Mouse (Mus musculus) hindbrain, embryonic 15.5 days (tissue): ENCODE measurements around the gene Frat2. TPM values are rescaled to one million over a fixed set of nuclear protein-coding genes. Genes with fewer than 3 reads are reported as not detected.

ENCODE experiments used
- polyA plus RNA-seq: library from polyadenylated mRNA; unstranded; fragments of >200 nt; fragmentation: Nextera tagmentation; extraction: Ambion mirVana; gene quantifications from 2 replicates; pipeline ENCODE4 v1.2.1, GENCODE M21; 2015

Frat2 gene
- polyA plus RNA-seq, 1 experiment from 2014 or later, result 8.1 TPM

Other genes starting within 250 kb of the Frat2 start
- 23.5 and 25.7 TPM in 2 replicates for gene Slit1, start 104.5 kb downstream of the Frat2 start, polyA plus RNA-seq
- gene Arhgap19, start 46.1 kb downstream of the Frat2 start, polyA plus RNA-seq, result 5.8 and 6.6 TPM in 2 replicates
- gene Frat1, start 18.2 kb downstream of the Frat2 start, polyA plus RNA-seq, result 19.1 and 21.1 TPM in 2 replicates
- gene Rrp12, start 48.0 kb upstream of the Frat2 start, polyA plus RNA-seq, result 17.6 and 19.4 TPM in 2 replicates
- 530 and 573 TPM in 2 replicates for gene Pgam1, start 63.8 kb upstream of the Frat2 start, polyA plus RNA-seq
- 52.3 and 59.8 TPM in 2 replicates for gene Exosc1, start 85.3 kb upstream of the Frat2 start, polyA plus RNA-seq
- gene Zdhhc16, start 85.3 kb upstream of the Frat2 start, polyA plus RNA-seq, result 85.9 and 86.6 TPM in 2 replicates
- gene Mms19, start 133.0 kb upstream of the Frat2 start, polyA plus RNA-seq, result 31.3 and 33.4 TPM in 2 replicates
- 13.0 and 15.0 TPM in 2 replicates for gene Ubtd1, start 133.6 kb upstream of the Frat2 start, polyA plus RNA-seq
- 1.0 and 1.3 TPM in 2 replicates for gene Ankrd2, start 187.9 kb upstream of the Frat2 start, polyA plus RNA-seq
- gene Hoga1, start 197.5 kb upstream of the Frat2 start, polyA plus RNA-seq, result 1.6 and 1.8 TPM in 2 replicates
- 0.12 and 0.14 TPM in 2 replicates for gene 4933411K16Rik, start 204.1 kb upstream of the Frat2 start, polyA plus RNA-seq
- 130 and 140 TPM in 2 replicates for gene Morn4, start 238.2 kb upstream of the Frat2 start, polyA plus RNA-seq
- gene Pi4k2a, start 242.3 kb upstream of the Frat2 start, polyA plus RNA-seq, result 29.5 and 33.5 TPM in 2 replicates